Mouse (Mus musculus) embryo, embryonic 10 days (tissue): ENCODE data around the gene Gm21173.
"Not testable (repeated sequence)": the region's sequence is repeated elsewhere in the genome, so short reads cannot be mapped to it uniquely, and the experiment has no call there.

ENCODE experiments used
- DNase-seq: peaks from one replicate; pipeline ENCODE4 v3.0.0-alpha.2; 2015; ENCODE audit warnings: low spot score

Gm21173 gene

GRCm38 (mm10) chrY:76761300-76761699, at the start of gene Gm21173:
Gene Gm21173, plus strand, starts transcription at chrY:76761600.
- DNase-seq, result not testable (repeated sequence)
